Mouse (Mus musculus) CD4-positive helper T cell, adult 2 months (primary cell): ENCODE measurements at regions not wholly inside any gene's neighbourhood (a gene's known extent, or its start where the extent isn't known, plus 50 kb on each side); places are given as distances from the start of the nearest gene placed in this dataset.

Experiments
- DNase-seq: peaks from one replicate; pipeline ENCODE4 v3.0.0-alpha.2; 2012; ENCODE audit warnings: low read depth, missing footprints, low spot score

DNA sequence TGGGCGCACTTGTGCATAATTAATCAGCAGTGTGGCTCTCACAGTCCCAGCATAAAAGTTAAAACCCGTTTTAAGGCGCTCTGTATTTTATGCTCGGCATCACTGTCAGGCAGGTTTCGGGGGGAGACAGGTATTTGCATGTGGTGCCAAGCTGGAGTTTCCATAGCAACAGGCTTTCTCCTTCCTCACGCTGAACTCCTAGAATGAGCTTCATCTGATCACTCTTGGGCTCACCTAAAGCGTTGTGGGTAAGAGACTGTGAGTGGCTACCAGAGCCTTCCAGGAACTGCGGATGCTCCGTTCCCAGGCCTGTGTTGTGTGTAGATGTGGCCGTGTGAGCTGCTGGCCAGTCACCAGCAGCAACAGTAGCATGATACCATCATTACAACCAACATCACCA, 161.5 kb downstream of the Ajap1 start:
- no peak for DNase-seq

DNA sequence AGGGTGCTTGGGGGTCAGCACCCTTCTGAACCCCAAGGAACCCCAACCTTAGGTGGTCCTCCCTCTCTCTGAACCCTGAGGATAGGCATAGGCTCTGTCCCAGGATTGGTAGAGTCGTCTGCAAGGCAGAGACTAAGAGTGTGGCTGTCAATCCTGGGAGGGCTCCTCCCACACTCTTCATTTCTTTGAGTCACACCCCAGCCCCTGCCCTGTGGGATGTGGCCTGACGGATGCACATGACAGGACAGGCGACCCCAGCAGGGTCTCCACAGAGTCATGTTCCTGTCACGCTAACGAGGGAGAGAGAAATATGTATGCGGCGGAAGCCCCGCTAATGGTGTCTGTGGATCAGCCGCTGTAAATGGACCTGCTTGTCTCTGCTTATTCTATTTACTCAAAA, 162.0 kb downstream of the Ajap1 start:
- no peak for DNase-seq

DNA sequence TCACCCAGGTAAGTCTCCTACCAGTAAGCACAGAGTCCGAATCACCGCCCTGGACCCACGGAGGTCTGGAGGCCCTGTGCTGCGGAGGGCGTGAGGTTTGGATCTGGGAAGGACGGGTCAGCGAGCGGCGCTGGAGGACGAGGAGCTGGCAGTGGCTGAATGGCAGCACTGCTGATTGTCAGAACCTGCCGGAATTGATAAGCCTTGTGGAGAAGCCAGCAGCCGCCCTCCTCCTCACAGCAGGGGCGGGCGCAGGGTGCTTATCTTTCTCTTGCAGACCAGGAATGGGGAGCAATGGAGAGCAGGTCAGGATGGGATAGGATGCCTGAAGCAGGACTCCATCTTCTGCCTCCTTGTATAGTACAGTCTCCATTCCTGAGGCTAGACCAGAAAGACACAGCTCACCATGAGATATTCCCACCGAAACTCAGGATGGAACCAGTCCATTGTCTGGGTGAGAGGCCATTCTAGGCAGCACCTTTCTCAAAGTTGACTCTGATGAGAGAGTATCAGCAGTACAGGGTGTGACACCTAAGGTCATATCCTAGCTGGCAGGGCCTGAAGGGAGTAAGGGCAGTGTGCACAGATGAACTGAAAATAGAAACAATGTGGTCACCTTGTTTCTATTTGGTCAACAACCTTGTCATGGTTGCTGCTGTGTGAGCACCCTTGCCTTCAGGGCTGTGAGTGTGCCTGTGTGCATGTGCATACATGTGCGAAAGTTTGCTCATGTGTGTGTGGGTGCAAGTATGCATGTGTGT, 165.5 kb downstream of the Ajap1 start:
- DNase-seq = no peak

DNA sequence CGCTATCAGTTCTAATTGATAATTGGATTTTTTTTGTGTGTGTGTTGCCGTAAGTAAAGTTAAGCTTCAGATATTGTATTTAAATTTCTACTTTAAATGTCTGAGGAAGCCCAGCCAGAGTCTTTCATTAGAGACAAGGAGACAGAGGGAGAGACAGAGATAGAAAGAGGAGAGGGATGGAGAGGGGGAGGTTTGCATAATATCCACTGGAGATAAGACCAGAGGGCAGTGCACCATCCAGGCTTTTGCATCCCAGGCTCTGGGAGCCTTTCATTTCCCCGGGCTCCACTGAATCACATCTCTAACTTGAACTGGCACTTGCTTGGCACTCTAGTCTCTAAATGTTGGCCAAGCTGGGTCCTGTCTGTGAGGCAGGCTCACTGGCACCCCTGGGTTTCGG, 166.1 kb downstream of the Ajap1 start:
- DNase-seq = no peak

DNA sequence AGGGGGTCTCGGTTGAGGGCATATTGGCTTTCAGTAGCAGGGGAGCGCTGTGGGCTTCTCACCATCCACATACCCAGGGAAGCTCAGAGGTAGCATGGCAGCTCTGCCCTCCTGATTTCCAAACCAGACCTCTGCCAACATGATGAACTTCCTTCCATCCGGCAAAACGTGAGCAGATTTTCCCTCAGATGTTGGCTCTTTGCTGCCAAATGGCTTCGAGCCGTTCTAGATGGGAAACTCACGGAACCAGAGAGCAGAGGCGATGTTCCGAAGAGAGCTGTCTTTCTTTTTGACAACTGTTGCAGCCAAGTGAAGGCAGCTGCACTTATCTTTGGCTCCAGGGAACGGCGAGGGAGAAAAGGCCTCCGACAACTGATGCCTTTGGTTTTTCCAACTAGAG, 168.7 kb downstream of the Ajap1 start:
- no peak for DNase-seq

DNA sequence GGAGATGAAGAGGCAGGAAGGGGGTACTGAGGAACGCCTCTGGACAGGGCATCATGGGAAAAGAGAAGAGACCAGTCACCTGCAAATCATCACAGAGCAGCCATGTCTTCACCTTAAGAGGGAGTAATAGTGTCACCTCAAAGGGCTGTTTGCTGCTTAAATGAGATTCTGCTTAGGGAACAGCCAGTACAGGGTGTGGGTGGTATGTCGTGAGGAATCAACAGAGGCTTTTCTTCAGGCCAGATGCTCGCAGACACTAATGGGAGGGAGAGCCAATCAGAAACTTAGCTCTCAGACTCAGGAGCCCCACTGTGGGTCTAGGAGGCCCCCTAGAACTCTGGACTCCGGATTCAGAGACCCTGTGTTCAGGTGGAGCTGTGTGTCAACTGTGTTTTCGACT, 171.0 kb downstream of the Ajap1 start:
- no peak for DNase-seq

DNA sequence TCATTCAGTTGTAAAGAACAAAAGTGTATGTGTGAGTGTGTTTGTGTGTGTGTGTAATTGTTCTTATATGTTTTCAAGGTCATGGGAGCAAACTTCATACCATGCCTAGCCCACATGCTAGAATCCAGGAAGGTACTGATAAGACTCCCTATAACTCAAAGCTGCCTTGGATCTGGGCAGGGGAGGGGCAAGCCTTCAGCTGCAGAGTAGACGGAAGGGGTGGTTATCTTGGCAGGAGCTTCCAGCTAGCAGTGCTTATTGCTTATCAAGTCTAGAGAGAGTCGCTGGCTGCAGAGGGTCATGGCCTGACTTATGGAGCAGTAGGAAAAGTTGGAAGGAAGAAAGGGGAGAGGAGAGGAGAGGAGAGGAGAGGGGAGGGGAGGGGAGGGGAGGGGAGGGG, 172.0 kb downstream of the Ajap1 start:
- DNase-seq = no peak

DNA sequence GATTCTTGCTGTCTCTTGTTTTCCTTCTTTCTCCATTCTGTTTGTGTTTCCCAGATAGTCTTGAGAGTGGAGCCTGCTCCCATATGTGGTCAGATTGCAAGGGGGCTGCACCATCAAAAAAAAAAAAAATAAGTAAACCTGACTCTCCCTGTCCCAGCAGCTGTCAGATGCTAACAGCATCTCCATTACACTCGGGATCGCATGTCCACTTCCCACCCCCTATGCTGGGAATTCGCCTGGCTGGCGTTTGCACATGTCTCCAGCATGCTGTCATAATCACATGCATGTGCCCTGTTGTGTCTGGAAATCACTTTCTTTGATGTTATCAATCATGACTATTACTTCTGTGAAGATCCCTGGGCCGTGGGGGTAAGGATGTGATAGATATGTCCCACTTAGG, 179.1 kb downstream of the Ajap1 start:
- DNase-seq = no peak

DNA sequence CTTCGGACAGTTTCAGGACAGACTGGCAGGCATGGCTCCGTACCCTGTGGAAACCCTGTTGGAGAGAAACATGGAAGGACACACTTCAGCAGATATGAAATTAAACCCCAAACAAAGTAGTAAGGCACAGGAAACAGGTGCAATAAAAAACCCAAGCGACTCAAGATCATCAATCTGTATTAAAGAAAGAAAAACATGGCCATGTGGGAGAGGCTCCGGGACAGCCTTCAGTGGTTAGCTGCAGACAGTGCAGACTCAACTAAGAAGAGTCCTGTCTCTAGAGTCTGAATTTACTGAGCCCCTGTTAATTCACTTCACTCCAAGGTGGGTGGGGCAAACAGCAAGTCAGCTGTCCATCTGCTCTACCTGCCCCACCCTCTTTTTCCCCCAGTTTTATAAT, 179.8 kb downstream of the Ajap1 start:
- no peak for DNase-seq

DNA sequence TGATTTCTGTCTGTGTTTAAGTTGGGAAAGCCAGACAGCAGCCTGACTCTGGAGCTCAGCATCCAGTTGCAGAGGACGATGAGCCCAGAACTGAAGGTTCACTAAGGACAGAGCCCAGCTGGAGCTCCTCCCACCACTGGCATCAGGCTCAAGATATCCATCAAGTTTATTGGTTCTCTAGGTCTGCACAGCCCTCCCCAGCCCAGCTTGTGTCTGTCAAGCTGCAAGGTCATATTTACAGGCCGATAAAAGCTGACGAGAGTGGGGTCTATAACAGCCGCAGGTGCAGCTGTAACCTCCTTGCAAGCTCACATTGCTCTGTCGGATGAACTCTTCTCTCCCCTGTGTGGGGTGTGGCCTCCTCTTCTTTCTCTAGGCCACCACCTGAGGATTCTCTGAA, 184.3 kb downstream of the Ajap1 start:
- DNase-seq = no peak

DNA sequence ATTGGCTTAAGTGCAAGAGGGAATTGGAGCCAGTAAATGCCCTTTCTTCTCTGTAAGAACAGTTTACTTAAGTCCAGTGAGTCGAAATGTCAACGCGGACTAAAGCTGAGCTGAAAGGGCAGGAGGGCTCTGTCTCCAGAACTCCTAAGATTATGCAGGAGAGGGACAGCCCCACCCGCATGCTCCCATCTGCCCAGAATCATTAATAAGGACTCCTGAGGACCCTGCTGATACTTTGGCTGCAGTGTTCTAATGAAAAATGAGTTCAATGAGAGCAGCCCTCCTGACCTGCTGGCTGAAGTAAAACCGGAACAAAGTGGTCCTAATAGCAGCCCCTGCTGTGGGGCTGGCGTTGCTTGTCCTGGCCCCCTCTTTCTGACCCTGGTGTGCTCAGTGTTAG, 187.8 kb downstream of the Ajap1 start:
- DNase-seq = no peak

DNA sequence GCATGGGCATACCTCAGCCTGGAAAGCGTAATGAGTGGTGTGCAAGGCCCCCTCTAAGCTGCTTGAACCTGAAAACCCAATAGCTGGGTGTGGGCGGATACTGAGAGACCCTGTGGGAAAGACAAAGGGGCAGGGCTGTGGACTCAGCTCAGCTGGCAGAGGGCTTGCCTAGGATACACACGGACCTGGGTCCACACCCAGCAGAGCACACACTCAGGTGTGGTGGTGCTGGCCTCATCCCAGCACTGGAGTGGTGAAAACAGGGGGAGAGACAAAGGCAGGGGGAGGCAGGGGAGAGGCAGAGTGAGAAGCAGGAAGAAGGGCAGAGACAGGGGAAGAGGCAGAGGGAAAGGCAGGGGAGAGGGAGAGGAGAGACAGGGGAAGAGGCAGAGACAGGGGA, 189.5 kb downstream of the Ajap1 start:
- DNase-seq = no peak

DNA sequence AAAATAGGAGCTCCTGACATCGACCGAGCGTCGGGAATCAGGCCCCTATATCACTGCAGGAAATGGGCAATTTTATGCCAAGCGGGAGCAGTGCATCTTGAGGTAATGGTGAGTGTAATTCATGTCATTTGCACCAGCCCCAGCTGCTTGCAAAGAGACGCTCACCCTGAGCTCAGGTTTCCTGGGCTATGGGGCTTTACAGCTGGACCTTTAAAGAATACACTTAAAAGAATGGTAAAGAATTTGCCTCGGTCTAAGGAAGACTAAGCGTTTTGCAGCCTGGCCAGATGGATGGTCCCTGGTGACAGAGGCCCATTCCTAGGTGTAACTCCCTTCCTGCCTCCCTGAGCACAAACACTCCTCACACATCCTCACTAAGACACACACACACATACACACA, 194.2 kb downstream of the Ajap1 start:
- DNase-seq = no peak

DNA sequence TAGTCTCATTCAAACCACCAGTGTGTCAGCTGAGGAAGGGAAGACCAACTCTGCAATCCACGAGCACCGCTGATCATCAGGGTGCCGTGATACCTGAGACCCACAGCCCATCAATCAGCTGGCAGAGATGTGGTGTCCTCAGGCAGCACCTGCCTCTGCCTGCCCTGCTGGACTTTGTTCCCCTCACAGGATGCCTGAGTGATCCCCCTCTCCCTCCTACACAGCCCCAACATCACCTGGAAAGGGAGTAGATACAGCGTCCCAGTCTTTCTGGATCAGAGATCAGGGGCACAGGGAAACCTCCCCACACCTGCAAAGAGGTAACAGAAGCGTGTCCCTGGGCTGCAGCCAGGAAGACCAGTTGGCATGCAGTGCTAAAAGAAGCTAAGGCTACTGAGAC, 198.4 kb downstream of the Ajap1 start:
- no peak for DNase-seq

DNA sequence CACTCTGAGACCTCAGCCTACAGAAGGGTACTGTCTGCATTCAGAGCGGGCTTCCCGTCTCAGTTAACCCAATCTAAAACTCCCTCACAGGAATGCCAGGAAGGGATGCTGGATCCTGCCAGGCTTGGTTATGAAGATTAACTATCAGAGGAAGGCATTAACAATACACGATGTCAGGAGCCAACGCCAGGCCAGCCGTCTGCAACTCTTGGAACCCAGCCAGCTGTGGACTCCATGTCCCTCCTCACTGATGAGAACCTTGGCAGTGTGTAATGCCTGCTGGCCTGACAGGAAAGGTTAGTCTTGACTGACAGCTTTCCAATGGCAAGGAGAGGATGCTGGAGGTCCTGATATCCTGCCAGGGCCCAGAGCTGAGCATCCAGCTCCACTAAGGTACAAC, 206.0 kb downstream of the Ajap1 start:
- no peak for DNase-seq

DNA sequence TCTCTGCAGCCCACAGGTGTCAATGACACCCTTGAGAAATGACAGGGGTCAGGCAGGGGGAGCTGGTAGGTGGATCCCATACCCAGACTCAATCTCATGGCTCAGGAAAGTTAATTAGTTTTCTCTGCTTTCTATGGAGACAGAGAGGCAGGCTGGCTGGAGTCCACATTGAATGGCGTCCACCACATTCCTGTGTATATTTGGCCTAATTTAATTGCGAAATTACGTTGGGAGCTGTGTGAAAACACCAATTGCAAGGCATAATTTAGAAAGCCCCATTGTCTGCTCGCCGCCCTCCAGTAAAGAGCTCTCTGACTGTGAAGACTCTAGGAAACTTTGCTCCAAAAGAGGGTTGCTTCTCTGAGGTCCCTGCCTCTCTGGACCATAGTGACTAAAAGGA, 211.2 kb downstream of the Ajap1 start:
- no peak for DNase-seq

DNA sequence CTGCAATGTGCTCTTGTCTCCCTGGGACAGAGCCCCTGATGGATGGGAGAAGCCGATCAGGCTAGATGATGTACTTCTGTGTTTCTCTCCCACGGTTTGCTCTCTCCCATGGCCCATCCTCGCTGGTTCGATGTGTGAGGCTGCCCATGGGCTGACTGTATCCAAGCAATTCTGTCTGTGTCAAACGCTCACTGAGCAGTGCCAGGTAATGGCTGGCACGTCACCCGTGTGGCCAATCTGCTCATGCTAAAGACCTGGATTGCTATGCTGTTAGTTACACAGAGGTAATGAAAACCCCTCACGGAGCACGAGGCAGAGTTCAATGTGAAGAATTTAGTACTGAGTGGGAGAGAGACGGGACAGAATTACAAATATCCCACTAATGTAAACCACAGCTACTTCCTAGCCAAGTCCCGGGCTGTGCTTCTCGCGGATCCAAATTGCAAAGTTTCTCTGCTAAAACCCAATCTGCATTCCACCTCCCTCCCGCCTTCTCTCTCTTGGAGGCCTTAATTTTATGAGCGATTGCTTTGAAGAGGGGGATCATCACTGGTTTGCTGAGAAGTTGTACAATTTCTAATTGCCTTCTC, 219.3 kb downstream of the Ajap1 start:
- no peak for DNase-seq

DNA sequence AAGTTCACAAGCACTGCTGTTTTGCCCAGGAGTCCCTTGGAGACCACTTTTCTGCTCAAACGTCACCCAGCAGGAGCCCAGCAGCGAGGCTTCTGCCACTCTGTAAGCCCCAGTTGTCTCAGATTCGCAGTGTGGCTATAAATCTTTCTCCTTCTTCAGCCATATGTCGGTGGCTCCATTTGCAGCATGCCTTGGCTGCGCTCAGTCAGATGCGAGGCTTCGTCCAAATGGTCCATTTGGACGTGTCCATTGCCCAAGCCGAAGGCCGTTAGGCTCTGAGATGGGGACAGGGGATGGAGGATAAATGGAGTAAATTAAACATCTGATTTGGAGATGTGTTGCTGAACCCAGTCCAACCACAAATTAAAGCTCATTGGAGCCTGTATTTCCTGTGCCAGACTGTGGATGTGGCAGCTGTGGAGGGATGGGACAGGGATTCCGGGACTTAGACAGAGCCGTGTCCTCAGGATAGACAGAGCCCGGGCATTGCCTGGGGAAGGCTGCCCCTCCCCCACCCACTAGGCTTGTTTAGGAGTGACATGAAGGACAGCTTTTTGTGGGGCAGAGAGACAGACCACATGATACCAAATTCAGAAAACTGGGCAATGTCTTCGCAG, 221.6 kb downstream of the Ajap1 start:
- DNase-seq = no peak

DNA sequence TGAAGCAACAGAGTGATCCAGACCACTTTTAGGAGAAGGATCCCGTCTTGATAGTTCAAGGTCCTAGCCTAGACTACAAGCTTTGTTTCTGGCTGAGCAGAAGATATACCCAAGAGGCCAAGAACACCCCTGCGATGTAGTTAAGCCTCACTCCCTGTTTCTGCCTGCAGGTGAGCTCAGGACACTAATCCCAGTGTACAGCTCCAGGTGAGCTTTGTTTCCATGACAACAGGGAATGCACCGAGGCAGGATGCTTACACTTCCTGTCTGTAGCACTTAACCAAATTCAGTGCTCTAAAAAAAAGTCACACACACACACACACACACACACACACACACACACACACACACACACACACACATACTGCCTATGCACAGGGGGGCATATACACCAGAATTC, 230.7 kb downstream of the Ajap1 start:
- no peak for DNase-seq

DNA sequence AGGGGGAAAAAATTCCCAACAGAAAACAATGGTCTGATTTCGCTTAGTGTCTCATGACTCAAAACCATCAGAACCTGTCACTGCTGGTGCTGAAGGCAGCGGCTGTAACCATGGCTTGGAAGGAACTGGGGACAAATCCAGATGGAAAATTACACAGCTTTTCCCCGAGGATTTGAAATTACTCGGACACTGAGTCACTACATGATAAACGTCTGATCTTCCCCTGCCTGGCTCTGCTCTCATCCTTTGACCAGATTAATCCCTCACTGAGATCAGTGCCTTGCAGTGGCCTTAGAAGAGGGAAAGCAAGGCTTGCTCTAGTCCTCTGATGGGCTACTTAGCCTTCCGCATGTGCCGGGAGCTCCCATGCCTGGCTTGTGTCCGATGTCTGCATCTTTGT, 231.3 kb downstream of the Ajap1 start:
- no peak for DNase-seq

DNA sequence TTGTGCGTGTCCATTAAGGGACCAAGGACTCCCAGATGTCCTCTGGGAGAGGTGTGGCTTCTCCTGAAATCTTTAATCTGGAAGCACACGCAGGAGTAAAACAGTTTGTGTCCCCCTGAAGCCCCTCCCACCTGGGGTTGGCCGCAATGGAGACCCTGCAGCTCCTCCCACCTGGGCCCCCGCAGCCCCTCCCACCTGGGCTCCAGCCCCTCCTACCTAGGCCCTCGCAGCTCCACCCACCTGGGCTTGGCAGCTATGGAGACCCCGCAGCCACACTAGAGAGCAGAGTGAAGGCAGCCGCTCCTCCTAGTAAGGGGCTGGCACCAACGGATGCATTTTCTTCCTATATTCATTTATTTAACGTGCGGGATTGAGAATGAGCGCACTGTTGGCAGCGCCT, 245.9 kb downstream of the Ajap1 start:
- DNase-seq = no peak

DNA sequence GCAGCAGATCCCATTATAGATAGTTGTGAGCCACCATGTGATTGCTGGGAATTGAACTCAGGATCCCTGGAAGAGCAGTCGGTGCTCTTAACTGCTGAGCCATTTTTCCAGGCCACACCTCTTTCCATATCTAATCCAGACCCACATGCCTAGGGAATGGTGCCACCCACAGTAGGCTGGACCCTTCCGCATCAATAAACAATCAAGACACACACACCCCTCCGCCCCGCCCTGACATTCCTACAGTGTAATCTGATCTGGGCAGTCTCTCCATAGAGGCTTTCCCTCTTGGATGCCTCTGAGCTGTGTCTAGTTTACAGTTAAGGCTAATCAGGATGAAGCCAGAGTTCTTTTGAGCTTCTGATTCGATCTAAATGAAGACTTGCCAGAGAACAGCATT, 248.8 kb downstream of the Ajap1 start:
- no peak for DNase-seq

DNA sequence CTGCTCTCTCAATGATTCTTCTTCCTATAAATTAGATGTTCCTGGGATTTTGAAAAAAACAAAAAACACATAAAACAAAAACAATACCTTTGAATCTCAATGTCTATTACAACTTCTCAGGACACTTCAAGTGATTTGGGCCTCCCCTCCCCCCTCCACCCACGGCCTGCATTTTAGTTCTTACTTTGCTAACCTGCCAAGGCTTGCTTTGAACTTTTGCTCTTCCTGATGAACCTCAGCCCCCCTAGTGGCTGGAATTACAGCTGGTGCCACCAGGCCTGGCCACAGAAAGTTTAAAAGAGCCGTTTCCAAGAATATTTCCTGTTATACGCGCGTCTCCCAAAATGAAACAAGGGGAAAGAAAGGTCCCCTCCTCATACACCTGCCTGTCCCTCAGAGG, 253.4 kb downstream of the Ajap1 start:
- no peak for DNase-seq
